Mouse (Mus musculus): ENCODE measurements at regions not wholly inside any gene's neighbourhood (a gene's known extent, or its start where the extent isn't known, plus 50 kb on each side); places are given as distances from the start of the nearest gene placed in this dataset.

DNA sequence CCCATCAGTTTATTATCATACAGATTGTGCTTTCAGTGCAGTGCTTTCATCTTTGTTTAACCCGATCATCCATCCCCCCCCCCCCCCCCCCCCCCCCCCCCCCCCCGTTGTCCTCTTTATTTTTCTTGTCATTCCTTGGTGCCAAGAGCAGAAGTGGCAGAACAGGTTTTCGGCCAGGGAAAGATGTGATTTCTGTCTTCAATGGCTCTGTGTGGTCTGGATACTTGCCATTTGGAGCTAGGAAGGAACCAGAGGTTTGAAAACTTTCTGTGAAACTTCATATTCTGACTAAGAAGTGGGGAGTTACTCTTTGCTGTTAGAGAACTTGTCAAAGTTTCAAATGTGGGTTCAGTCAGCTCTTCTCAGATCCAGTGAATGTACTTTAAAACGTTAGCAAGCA is 231.1 kb upstream of the Tet2 start:
- no peaks in the 10 kb centered on the region for H3K36me3 ChIP-seq
- no peaks in the 10 kb centered on the region for H3K27me3 ChIP-seq (replicated peaks)
- no peak overlapping the region for H3K4me3 ChIP-seq
- no peaks in the 10 kb centered on the region; the same call in 1 of the 2 replicates for H3K9me3 ChIP-seq (replicated peaks)
- H3K4me2 ChIP-seq, result no peak overlapping the region
- H3K4me1 ChIP-seq (replicated peaks), result no peaks in the 10 kb centered on the region
- no peak for ATAC-seq (ENCODE audit: insufficient number of reproducible peaks, low FRiP score)
- no peak overlapping the region for H3K9ac ChIP-seq
- WGBS, result 29% methylated on average over 4 of the region's 4 CpGs
- no peak overlapping the region for H3K27ac ChIP-seq (ENCODE audit: poor library complexity, severe bottlenecking)

DNA sequence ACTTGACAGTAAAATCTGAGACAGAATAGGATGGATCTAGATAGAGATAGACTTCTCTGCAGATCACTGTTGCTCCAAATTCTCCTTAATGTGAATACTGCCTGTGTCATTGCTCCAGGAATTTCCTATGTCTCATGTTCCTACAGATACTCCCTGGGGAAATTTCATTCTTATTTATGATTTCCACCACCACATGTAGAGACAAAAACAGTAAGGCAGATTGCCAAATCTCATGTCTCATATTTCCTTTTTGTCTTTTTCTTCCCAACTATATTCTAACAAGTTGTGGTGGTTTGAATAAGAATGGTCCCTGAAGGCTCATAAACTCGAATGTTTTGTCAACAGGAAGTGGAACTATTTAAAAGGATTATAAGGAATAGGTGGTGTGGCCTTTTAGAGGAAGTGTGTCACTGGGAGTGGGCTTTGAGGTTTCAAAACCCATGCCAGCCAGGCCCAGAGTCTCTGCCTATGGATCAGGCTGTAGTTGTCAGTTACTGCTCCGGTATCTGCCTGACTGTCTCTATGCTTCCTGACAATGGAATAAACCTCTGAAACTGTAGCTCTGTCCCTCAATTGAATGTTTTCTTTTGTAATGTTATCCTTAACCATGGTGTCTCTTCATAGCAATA is 234.3 kb upstream of the Tet2 start:
- no peaks in the 10 kb centered on the region for H3K36me3 ChIP-seq
- no peaks in the 10 kb centered on the region; the same call in 1 of the 2 replicates for H3K9me3 ChIP-seq (replicated peaks)
- H3K27me3 ChIP-seq (replicated peaks), result no peaks in the 10 kb centered on the region
- H3K9ac ChIP-seq, result no peak overlapping the region
- ATAC-seq (ENCODE audit: insufficient number of reproducible peaks, low FRiP score), result no peak
- no peak overlapping the region for H3K27ac ChIP-seq (ENCODE audit: poor library complexity, severe bottlenecking)
- no peak overlapping the region for H3K4me3 ChIP-seq
- no peaks in the 10 kb centered on the region for H3K4me1 ChIP-seq (replicated peaks)
- WGBS, result 67% methylated on average over 2 of the region's 2 CpGs
- no peak overlapping the region for H3K4me2 ChIP-seq

DNA sequence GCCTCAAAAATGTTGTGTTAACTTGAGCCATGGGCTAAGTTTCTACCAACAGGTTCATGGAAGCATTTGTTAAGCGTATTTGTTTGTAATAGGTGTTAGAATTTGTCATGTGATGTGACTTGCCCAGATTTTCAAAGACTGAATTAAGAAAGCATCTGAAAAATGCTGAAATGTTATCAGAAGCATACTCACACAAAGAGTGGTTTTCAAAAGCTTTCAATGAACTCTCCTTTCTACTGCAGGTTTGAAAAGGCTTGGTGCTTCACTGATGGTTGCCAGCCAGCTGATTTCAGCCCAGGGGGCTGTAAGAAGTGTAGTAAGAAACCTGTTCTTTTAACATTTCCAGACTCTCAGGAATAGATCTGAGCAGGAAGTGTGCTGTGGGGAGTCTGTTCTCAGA is 238.1 kb upstream of the Tet2 start:
- Histone ChIP-seq H3K27me3 (replicated peaks) (no peaks in the 10 kb centered on the region), H3K4me1 (replicated peaks) (no peaks in the 10 kb centered on the region), H3K4me2 (no peak overlapping the region), H3K4me3 (no peak overlapping the region), H3K36me3 (no peaks in the 10 kb centered on the region), H3K9me3 (replicated peaks) (no peaks in the 10 kb centered on the region; the same call in 1 of the 2 replicates), H3K27ac (ENCODE audit: poor library complexity, severe bottlenecking) (no peak overlapping the region), H3K9ac (no peak overlapping the region)
- ATAC-seq (ENCODE audit: insufficient number of reproducible peaks, low FRiP score), result no peak
- 78% methylated on average over 1 of the region's 1 CpGs for WGBS

DNA sequence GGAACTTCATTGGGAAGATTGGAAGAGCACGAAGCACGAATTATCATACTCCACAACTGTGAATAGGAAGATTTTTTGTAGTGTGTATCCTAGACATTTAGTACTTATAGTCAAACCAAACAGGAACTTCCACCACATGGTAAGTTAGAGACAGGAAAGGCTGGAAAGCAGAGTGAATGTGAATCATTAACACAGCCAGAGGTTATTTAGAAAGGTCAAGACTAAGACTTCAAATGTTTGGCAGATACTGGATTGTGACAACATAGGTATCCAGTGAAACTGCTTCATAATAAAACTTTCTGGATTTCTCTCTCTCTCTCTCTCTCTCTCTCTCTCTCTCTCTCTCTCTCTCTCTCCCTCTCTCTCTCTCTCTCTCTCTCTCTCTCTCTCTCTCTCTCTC is 246.4 kb upstream of the Tet2 start:
- Histone ChIP-seq H3K9ac (no peak overlapping the region), H3K4me3 (no peak overlapping the region), H3K27ac (ENCODE audit: poor library complexity, severe bottlenecking) (no peak overlapping the region), H3K4me2 (no peak overlapping the region), H3K9me3 (replicated peaks) (no peaks in the 10 kb centered on the region), H3K27me3 (replicated peaks) (no peaks in the 10 kb centered on the region), H3K36me3 (no peaks in the 10 kb centered on the region), H3K4me1 (replicated peaks) (no peaks in the 10 kb centered on the region)
- WGBS, result 75% methylated on average over 2 of the region's 2 CpGs
- ATAC-seq (ENCODE audit: insufficient number of reproducible peaks, low FRiP score), result no peak

DNA sequence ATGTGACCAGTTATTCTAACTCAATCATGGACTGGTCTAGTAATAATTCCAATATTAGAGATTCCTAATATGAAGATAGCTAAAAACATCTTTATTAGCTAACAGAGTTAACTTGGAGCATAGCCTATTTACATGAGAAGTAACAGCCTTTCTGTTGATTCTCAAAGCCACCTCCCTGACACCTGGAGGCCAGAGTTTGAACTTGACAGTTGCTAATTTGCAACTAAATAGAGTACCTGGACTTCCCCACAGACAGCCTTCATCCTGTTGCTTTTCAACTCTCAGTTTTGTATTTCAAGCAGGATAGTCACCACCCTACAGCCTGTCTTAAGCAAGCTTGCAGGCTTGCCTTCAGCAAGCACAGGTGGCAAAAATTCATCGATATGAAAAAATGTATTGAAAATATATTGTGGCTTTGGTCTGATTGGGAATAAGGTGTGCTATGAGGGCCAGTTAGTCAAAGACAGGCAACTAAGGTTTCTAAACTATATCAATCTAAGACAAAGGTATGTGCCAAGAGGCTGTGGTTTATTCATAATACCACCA is 264.1 kb upstream of the Tet2 start:
- Histone ChIP-seq H3K27me3 (replicated peaks) (no peaks in the 10 kb centered on the region), H3K4me3 (no peak overlapping the region), H3K36me3 (no peaks in the 10 kb centered on the region), H3K27ac (ENCODE audit: poor library complexity, severe bottlenecking) (no peak overlapping the region), H3K9me3 (replicated peaks) (no peaks in the 10 kb centered on the region), H3K4me2 (no peak overlapping the region), H3K4me1 (replicated peaks) (no peaks in the 10 kb centered on the region), H3K9ac (no peak overlapping the region)
- no peak for ATAC-seq (ENCODE audit: insufficient number of reproducible peaks, low FRiP score)
- 80% methylated on average over 1 of the region's 1 CpGs for WGBS

DNA sequence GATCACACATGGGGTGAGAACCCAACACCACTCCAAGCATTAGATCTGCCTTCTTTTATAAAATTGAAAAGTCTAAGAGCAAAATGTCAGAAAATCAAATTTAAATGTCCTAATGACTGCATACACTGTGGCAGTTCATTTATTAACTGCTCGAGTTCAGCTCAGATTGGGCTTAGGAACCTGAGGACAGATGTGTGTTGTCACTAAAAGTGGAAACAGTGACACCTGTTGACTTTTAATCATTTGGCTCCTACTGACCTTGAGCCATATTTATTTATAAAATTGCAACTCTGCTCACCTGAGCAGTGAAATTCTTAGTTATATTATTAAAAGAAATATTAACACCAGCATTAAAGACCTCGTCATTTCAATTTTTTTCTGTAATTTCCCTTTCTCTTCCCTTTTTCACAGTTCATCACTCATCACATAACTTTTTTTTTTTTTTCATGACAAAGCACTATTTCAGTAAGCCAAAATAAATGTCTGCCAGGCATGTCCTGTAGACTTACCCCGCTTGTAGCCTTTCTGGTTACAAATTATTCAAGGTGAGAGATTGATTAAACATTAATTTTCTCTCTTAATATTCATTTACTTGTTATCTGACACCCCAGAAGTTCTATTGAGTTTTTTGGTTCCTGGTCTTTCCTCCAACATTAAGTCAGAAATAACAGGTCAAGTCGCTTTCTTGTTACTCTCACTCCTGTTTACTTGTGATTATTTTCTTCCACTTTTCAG is 274.2 kb upstream of the Tet2 start:
- Histone ChIP-seq H3K4me1 (replicated peaks) (no peaks in the 10 kb centered on the region), H3K4me2 (no peak overlapping the region), H3K36me3 (no peaks in the 10 kb centered on the region), H3K27ac (ENCODE audit: poor library complexity, severe bottlenecking) (no peak overlapping the region), H3K9me3 (replicated peaks) (no peaks in the 10 kb centered on the region), H3K4me3 (no peak overlapping the region), H3K27me3 (replicated peaks) (no peaks in the 10 kb centered on the region), H3K9ac (no peak overlapping the region)
- no peak for ATAC-seq (ENCODE audit: insufficient number of reproducible peaks, low FRiP score)
- 67% methylated on average over 4 of the region's 4 CpGs for WGBS

DNA sequence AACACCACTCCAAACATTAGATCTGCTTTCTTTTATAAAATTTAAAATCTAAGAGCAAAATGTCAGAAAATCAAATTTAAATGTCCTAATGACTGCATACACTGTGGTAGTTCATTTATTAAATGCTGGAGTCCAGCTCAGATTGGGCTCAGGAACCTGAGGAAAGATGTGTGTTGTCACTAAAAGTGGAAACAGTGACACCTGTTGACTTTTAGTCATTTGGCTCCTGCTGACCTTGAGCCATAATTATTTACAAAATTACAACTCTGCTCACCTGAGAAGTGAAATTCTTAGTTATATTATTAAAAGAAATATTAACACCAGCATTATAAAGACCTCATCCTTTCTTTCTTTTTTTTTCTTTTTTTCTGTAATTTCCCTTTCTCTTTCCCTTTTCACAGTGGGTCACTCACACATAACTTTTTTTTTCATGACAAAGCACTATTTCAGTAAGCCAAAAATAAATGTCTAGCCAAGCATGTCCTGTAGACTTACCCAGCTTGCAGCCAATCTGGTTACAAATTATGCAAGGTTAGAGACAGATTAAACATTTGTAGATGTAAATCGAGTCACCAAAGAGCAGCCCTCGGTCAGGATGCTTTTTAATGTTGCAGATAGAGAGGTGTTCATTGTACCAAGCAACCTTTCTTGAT is 288.9 kb upstream of the Tet2 start:
- 82% methylated on average over 2 of the region's 2 CpGs for WGBS
- Histone ChIP-seq H3K4me3 (no peak overlapping the region), H3K36me3 (no peaks in the 10 kb centered on the region), H3K9ac (no peak overlapping the region), H3K27ac (ENCODE audit: poor library complexity, severe bottlenecking) (no peak overlapping the region), H3K27me3 (replicated peaks) (no peaks in the 10 kb centered on the region), H3K9me3 (replicated peaks) (no peaks in the 10 kb centered on the region), H3K4me2 (no peak overlapping the region), H3K4me1 (replicated peaks) (no peaks in the 10 kb centered on the region)
- ATAC-seq (ENCODE audit: insufficient number of reproducible peaks, low FRiP score), result no peak

DNA sequence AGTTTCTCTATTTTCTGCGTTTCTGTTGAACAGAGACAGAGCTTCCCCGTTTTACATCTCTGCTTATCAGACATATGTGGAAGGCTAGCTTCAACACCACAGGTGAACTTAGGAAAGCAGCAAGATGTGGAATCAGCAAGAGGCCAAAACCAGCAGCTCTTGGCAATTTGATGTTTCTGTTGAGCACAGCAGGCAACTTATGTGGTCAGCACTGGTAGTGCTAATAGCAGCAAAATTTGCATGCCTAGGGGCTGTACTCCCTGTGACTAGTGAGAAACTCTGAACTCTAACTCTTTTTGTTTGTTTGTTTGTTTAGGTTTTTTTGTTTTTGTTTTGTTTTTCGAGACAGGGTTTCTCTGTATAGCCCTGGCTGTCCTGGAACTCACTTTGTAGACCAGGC is 289.5 kb upstream of the Tet2 start:
- ATAC-seq (ENCODE audit: insufficient number of reproducible peaks, low FRiP score), result no peak
- H3K4me2 ChIP-seq, result no peak overlapping the region
- 70% methylated on average over 3 of the region's 3 CpGs for WGBS

DNA sequence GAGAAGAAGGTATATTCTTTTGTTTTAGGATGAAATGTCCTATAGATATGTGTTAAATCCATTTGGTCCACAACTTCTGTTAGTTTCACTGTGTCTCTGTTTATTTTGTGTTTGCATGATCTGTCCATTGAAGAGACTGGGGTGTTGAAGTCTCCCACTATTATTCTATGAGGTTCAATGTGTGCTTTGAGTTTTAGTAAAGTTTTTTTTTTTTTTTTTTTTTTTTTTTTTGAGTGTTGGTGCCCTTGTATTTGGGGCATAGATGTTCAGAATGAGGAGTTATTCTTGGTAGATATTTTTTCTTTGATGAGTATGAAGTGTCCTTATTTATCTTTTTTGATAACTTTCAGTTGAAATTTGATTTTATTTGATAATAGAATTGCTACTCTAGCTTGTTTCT is 301.4 kb upstream of the Tet2 start:
- no peak for ATAC-seq (ENCODE audit: insufficient number of reproducible peaks, low FRiP score)
- no peaks in the 10 kb centered on the region for H3K27me3 ChIP-seq (replicated peaks)
- no peak overlapping the region for H3K4me3 ChIP-seq
- H3K9me3 ChIP-seq (replicated peaks), result no peaks in the 10 kb centered on the region
- no peaks in the 10 kb centered on the region for H3K4me1 ChIP-seq (replicated peaks)
- H3K36me3 ChIP-seq, result no peaks in the 10 kb centered on the region
- no peak overlapping the region for H3K9ac ChIP-seq
- H3K27ac ChIP-seq (ENCODE audit: poor library complexity, severe bottlenecking), result no peak overlapping the region
- H3K4me2 ChIP-seq, result no peak overlapping the region

More for the DNA sequence above, 289.5 kb upstream of the Tet2 start:
- Histone ChIP-seq H3K4me1 (replicated peaks) (no peaks in the 10 kb centered on the region), H3K9ac (no peak overlapping the region), H3K27ac (ENCODE audit: poor library complexity, severe bottlenecking) (no peak overlapping the region), H3K36me3 (no peaks in the 10 kb centered on the region), H3K9me3 (replicated peaks) (no peaks in the 10 kb centered on the region), H3K4me3 (no peak overlapping the region), H3K27me3 (replicated peaks) (no peaks in the 10 kb centered on the region)

DNA sequence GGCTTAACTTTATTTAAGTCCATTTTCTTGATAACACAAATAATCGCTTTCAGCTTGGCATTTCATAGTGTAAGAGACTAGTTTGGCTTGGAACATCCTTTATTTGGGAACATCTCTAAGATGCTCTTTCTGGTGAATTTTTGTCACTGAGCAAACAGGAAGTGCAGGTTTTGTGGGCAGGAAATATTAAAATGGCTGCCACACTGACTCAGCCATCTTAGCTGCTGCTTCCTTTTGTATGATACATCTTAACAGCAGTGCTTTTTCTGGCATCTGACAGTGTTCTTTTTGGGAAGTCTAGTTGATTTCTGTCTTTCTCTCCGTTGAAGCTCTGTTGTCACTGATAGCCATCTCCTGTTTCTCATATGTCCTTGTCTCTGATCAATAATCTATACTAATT is 329.4 kb upstream of the Tet2 start:
- Histone ChIP-seq H3K9me3 (replicated peaks) (no peaks in the 10 kb centered on the region), H3K4me1 (replicated peaks) (peaks cover 7% of the 10 kb centered on the region; the same call in 1 of the 2 replicates), H3K9ac (no peak overlapping the region), H3K4me3 (no peak overlapping the region), H3K4me2 (no peak overlapping the region), H3K36me3 (no peaks in the 10 kb centered on the region), H3K27ac (ENCODE audit: poor library complexity, severe bottlenecking) (no peak overlapping the region), H3K27me3 (replicated peaks) (no peaks in the 10 kb centered on the region)
- ATAC-seq (ENCODE audit: insufficient number of reproducible peaks, low FRiP score), result no peak
- 79% methylated on average over 2 of the region's 2 CpGs for WGBS

DNA sequence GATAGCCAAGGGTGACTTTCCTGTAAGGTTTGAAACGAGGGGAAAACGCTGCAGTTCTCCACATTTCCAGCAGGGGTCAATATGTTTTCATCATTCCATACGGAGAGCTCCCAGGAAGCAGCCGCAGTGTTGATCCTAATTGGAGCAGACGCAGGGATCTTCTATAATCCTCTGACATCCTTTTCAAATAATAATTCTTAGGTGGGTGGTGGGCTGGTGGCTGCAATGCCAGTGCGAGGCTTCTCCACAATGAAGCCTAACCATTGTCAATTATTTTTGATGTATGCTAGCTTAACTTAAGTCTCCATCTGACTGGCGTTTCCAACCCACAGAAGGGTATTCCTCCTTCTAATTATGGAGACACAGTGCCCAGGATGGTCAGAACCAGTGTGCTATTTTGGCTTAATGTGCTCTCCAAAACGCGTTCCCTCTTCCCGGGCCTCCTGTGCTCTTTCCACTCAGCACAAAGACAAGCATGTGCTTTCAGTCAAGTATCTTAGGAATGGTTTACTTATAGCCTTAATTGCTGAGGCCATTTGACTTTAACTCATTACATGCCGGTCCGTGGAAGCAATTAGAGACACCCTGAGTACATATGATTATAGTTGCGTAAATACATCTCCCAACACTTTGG is 331.6 kb upstream of the Tet2 start:
- peak; percentile 57; the same call in 1 of the 2 replicates for ATAC-seq (ENCODE audit: insufficient number of reproducible peaks, low FRiP score)

More for the DNA sequence above, 331.6 kb upstream of the Tet2 start:
- H3K27ac ChIP-seq (ENCODE audit: poor library complexity, severe bottlenecking), result no peak overlapping the region
- peak overlapping the region; percentile 63 for H3K4me2 ChIP-seq
- no peaks in the 10 kb centered on the region for H3K36me3 ChIP-seq
- H3K4me1 ChIP-seq (replicated peaks), result peaks cover 7% of the 10 kb centered on the region; the same call in 1 of the 2 replicates
- peak overlapping the region; percentile 26 for H3K4me3 ChIP-seq
- no peaks in the 10 kb centered on the region for H3K9me3 ChIP-seq (replicated peaks)
- 18% methylated on average over 13 of the region's 13 CpGs for WGBS
- H3K27me3 ChIP-seq (replicated peaks), result no peaks in the 10 kb centered on the region
- no peak overlapping the region for H3K9ac ChIP-seq

Measured in heart, embryonic 12.5 days (tissue).